Mouse (Mus musculus) olfactory bulb, adult 2 months (tissue): ENCODE data around the gene Fem1a.

ENCODE experiments used
- CTCF ChIP-seq: fragments of 200-500 bp; IDR thresholded peaks from 2 replicates; pipeline ENCODE4 v1.5.1; 2012; ENCODE audit warnings: low read depth, mild to moderate bottlenecking, low read length, moderate library complexity; ENCODE audit not compliant: insufficient read depth
- POLR2A ChIP-seq: fragments of 200-500 bp; IDR thresholded peaks from 2 replicates; pipeline ENCODE4 v1.6.1; 2012; ENCODE audit warnings: mild to moderate bottlenecking, low read depth, low read length, moderate library complexity; ENCODE audit not compliant: insufficient read depth

GRCm38 (mm10) chr17:56273986-56274385, 17.4 kb downstream of the Fem1a start:
- TF ChIP-seq CTCF (no peak), POLR2A (no peak)
